Mouse (Mus musculus) right cerebral cortex, postnatal 4 days (tissue): ENCODE measurements around the gene Plekhh1.

Experiments
- DNase-seq: peaks from one replicate; pipeline ENCODE4 v3.0.0-alpha.2; 2022

Gene Plekhh1

DNA sequence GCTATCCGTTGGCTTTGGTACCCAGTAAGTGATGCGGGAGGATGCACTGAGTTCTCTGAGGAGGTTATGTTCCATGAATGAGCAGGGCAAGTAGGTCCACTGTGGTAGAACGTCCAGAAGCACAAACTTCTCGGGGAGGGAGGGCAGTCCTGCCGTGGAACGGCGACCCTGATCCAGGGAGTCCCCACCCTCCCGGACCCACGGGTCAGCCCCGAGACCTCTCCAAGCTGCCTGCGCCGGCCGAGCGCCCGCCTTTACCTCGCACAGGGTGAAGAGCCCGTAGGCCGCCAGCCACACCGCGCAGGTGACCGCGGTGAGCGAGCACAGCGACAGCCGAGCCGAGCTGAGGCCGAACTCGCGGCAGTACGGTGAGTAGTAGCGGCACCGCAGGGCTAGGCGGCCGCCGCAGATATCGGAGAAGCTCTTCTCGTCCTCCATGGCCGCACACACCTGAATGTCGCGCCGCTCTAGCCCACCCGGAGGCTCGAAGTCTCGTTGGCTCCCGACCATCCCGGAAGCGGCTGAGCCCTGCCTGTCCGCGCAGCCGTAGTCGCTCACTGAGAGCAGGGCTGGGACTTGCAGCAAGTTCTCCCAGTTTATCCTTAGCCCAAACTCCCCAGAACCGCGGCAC lies 60.3 kb downstream of the Plekhh1 start, which contains the start of gene Pigh:
TSS of gene Pigh (minus strand) at position 470 of the 631 bp plus-strand sequence.
- peak; percentile 87 for DNase-seq

GRCm38 (mm10) chr12:79092569-79092968 lies 63.6 kb downstream of the Plekhh1 start:
- peak; percentile 27 for DNase-seq

DNA sequence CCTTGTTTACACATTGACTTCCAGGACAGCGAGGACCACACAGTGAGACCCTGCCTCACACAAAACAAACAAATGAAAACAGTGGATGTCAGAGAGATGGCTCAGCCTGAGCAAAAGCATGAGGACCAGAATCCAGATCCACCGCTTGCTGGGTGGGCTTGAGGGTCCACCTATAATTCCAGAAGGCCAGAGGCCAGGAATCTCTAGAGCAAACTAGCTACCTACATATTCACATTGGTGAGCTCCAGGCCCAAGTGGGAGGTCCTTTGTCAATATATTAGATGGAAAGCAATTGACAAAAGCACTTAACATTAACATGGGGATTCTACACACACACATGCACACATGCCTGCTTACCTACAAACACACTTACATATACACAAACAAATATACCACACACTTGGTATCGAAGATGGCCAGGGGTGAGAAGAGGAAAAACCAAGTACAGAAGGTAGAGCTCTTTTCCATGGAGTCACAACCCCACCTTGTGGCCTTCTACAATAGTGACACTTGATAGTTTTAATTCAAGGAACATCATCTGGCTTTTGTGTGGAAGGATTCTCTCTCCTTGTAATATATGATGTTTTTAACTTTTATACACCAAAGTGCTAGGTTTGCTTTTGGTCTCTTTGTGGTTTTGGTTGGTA lies 68.3 kb downstream of the Plekhh1 start:
- peak; percentile 18 for DNase-seq

GRCm38 (mm10) chr12:79103773-79104172 lies 74.8 kb downstream of the Plekhh1 start:
- DNase-seq, result no peak

GRCm38 (mm10) chr12:79104544-79104943 lies 75.6 kb downstream of the Plekhh1 start:
- DNase-seq, result no peak

- DNase-seq, result no peak
Measured at GRCm38 (mm10) chr12:79105312-79105711, 76.3 kb downstream of the Plekhh1 start.

GRCm38 (mm10) chr12:79118991-79119390 lies 90.0 kb downstream of the Plekhh1 start:
- DNase-seq, result no peak

DNA sequence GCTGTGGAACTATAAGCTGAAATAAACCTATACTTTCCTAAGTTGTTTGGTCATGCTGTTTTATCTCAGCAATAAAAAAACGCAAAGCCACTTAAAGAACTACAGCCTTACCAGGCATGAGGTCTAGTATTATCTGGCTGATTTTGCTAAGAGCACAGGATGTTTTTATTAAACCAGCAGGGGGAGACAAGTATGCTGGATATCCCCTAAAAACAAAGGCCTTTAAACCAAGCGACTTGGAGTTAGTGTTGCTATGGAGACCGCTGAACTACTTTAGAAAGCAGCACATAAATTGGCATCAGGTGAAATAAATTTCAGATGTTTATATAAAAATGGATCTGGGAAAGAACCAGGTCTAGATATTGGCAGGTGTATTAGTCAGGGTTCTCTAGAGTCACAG lies 93.9 kb downstream of the Plekhh1 start:
- no peak for DNase-seq

DNA sequence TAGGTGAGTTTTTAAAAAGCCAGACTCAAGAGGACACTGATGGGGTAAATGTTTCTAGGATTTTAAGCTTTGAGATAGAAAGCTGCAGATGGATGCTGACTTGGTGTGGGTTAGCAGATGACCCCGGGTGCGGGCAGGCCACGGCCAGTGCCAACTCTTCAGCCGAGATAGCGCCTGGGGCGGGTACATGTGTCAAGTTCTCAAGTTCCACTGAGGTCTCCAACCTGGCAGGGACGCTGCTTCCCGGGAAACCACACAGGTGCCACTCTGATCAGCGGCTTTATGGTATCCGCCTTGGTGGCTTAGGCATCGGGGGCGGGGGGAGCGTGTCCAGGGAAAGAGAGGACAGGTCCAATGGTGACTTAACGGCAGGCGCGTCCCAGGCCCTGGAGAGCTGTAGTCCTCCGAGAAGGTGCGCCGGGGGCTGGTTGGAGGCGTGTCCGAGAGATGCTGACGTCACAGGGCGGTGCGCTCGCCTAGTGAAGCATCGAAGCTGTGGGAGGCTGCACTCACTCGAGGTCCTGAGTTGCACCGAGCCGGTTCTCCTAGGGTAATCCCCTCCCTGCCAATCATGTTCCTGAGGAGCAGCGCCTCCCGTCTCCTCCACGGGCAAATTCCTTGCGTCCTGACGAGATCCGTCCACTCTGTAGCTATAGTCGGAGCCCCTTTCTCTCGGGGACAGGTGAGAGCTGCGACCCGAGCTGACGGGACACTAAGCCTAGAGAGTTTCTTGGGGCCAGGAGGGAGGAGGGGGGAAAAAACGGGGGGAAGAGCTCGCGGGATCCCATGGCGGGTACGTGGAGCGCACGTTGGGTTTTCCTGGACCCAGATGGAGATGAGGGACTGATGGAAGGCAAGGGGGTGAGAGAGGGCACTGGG lies 101.6 kb downstream of the Plekhh1 start, which contains the start of gene Arg2:
TSS of gene Arg2 (plus strand) at position 479 of the 879 bp plus-strand sequence.
- peak; percentile 69 for DNase-seq
